In genomic region chr4:136052534-136053246, GRCm38 (mm10) we compare ENCODE assay signal across 8 mouse cellular contexts. TPM values are rescaled to one million over a fixed set of nuclear protein-coding genes. Genes with fewer than 3 reads are reported as not detected.
DNase-seq lines count a peak whose midpoint lies in the region; ATAC-seq and TF ChIP-seq lines count a peak whose summit lies in the region.

No protein-coding gene starts in this region.

- peak; percentile 77 for ATAC-seq in kidney, embryonic 14.5 days (ENCODE audit: low FRiP score, low TSS enrichment)
- ATAC-seq in embryonic facial prominence, embryonic 11.5 days (replicated peaks; ENCODE audit: insufficient number of reproducible peaks, low FRiP score, low TSS enrichment, low read depth), result peak; percentile 76
- peak; percentile 93 for ATAC-seq in hindbrain, embryonic 13.5 days (ENCODE audit: low FRiP score)
- ATAC-seq in megakaryocyte-erythroid progenitor cell, adult 5-6 weeks (replicated peaks; ENCODE audit: low FRiP score, low TSS enrichment, poor library complexity, severe bottlenecking), result peak; percentile 38

- intact Hi-C loops in left cerebral cortex, postnatal 25 days (cut with DNase I), result loop anchor here (2.0 kb wide), 1 partner anchor 32 kb away; the partner anchor contains the start of gene Eloa

- no peak for TF ChIP-seq CTCF in E14TG2a.4 (conservative IDR thresholded peaks at IDR 0.05; ENCODE audit: low read length)

- peak overlapping the region; percentile 99 for H3K9ac ChIP-seq in kidney, embryonic 14.5 days (ENCODE audit: low read depth, low read length)
- H3K9ac ChIP-seq in embryonic facial prominence, embryonic 11.5 days (replicated peaks; ENCODE audit: low read length), result peak overlapping the region; percentile 99
- H3K9ac ChIP-seq in hindbrain, embryonic 13.5 days, result peak overlapping the region; percentile 90

- no peaks in the 10 kb centered on the region for H3K27me3 ChIP-seq in kidney, embryonic 14.5 days (ENCODE audit: control insufficient read depth, insufficient read depth, low read length)
- H3K27me3 ChIP-seq in E14TG2a.4 (ENCODE audit: insufficient read depth, low read length), result peaks cover 13% of the 10 kb centered on the region; the same call in 1 of the 2 replicates
- H3K27me3 ChIP-seq in embryonic facial prominence, embryonic 11.5 days (ENCODE audit: control insufficient read depth, insufficient read depth, low read length), result no peaks in the 10 kb centered on the region
- no peaks in the 10 kb centered on the region for H3K27me3 ChIP-seq in hindbrain, embryonic 13.5 days

- peaks cover 19% of the 10 kb centered on the region; the same call in 1 of the 2 replicates for H3K4me1 ChIP-seq in kidney, embryonic 14.5 days (ENCODE audit: control insufficient read depth, insufficient read depth, low read length)
- H3K4me1 ChIP-seq in E14TG2a.4 (replicated peaks; ENCODE audit: low read depth, low read length), result peaks cover 47% of the 10 kb centered on the region
- H3K4me1 ChIP-seq in embryonic facial prominence, embryonic 11.5 days (ENCODE audit: control insufficient read depth, insufficient read depth, low read length), result peaks cover 6% of the 10 kb centered on the region
- H3K4me1 ChIP-seq in hindbrain, embryonic 13.5 days (replicated peaks), result peaks cover 20% of the 10 kb centered on the region

- DNase-seq in kidney, adult 11 months, result no peak
- DNase-seq in embryonic facial prominence, embryonic 11.5 days (ENCODE audit: low spot score), result peak; percentile 64
- DNase-seq in yolk sac, embryonic 10.5 days (ENCODE audit: low spot score), result peak; percentile 33
- no peak for DNase-seq in left cerebral cortex, postnatal 25 days (ENCODE audit: low spot score in 2 of 2)

- peaks cover 44% of the 10 kb centered on the region for H3K36me3 ChIP-seq in kidney, embryonic 14.5 days (ENCODE audit: control insufficient read depth, insufficient read depth, low read length)
- peaks cover 49% of the 10 kb centered on the region for H3K36me3 ChIP-seq in E14TG2a.4 (ENCODE audit: insufficient read depth, low read length)
- peaks cover 14% of the 10 kb centered on the region for H3K36me3 ChIP-seq in embryonic facial prominence, embryonic 11.5 days (replicated peaks; ENCODE audit: control insufficient read depth, insufficient read depth, low read depth, low read length)
- H3K36me3 ChIP-seq in hindbrain, embryonic 13.5 days, result peaks cover 42% of the 10 kb centered on the region

- peak overlapping the region; percentile 87 for H3K4me2 ChIP-seq in kidney, embryonic 14.5 days (replicated peaks; ENCODE audit: low read depth, low read length)
- peak overlapping the region; percentile 87 for H3K4me2 ChIP-seq in embryonic facial prominence, embryonic 11.5 days (ENCODE audit: low read depth, low read length)
- H3K4me2 ChIP-seq in hindbrain, embryonic 13.5 days, result peak overlapping the region; percentile 99

- WGBS in kidney, embryonic 14.5 days, result under 1% methylated on average over 50 of the region's 50 CpGs
- under 1% methylated on average over 50 of the region's 50 CpGs for WGBS in embryonic facial prominence, embryonic 11.5 days
- under 1% methylated on average over 50 of the region's 50 CpGs for WGBS in hindbrain, embryonic 13.5 days

- peak overlapping the region; percentile 91 for H3K27ac ChIP-seq in kidney, embryonic 14.5 days (ENCODE audit: low read depth, low read length)
- H3K27ac ChIP-seq in embryonic facial prominence, embryonic 11.5 days (replicated peaks; ENCODE audit: low read depth, low read length), result peak overlapping the region; percentile 88
- peak overlapping the region; percentile 95 for H3K27ac ChIP-seq in hindbrain, embryonic 13.5 days

- H3K4me3 ChIP-seq in kidney, embryonic 14.5 days (ENCODE audit: low read length), result peak overlapping the region; percentile 97
- peak overlapping the region; percentile 98 for H3K4me3 ChIP-seq in E14TG2a.4 (replicated peaks; ENCODE audit: low read length)
- peak overlapping the region; percentile 100 for H3K4me3 ChIP-seq in embryonic facial prominence, embryonic 11.5 days (ENCODE audit: low read depth, low read length)
- peak overlapping the region; percentile 63 for H3K4me3 ChIP-seq in hindbrain, embryonic 13.5 days

- H3K9me3 ChIP-seq in kidney, embryonic 14.5 days (ENCODE audit: control insufficient read depth, low read length), result no peaks in the 10 kb centered on the region
- H3K9me3 ChIP-seq in E14TG2a.4 (ENCODE audit: low read length), result no peaks in the 10 kb centered on the region
- no peaks in the 10 kb centered on the region for H3K9me3 ChIP-seq in embryonic facial prominence, embryonic 11.5 days (replicated peaks; ENCODE audit: control insufficient read depth, low read length)
- H3K9me3 ChIP-seq in hindbrain, embryonic 13.5 days, result no peaks in the 10 kb centered on the region

RNA-seq across cellular contexts. Expression of gene Rpl11, which starts 0.5 kb away (rescaled TPM):
- polyA plus RNA-seq in kidney, embryonic 14.5 days (2014; fragmentation: Nextera tagmentation; extraction: Ambion mirVana), result 527 and 692 TPM in 2 replicates
- polyA plus RNA-seq in embryonic facial prominence, embryonic 11.5 days (2014; fragmentation: Nextera tagmentation; extraction: Ambion mirVana), result 410 and 431 TPM in 2 replicates
- polyA plus RNA-seq in hindbrain, embryonic 13.5 days (2015; fragmentation: Nextera tagmentation; extraction: Ambion mirVana), result 329 and 334 TPM in 2 replicates
- total RNA-seq in megakaryocyte-erythroid progenitor cell, adult 5-6 weeks (2014; fragmentation: Nextera tagmentation), result 1,812 and 1,837 TPM in 2 replicates
- total RNA-seq in megakaryocyte-erythroid progenitor cell, adult 5-6 weeks (2017), result 1,215 and 1,345 TPM in 2 replicates
- total RNA-seq in left cerebral cortex, postnatal 25 days (2021), result 100 to 1,000 TPM; 233 to 241 TPM

RNA-seq across cellular contexts. Expression of gene Eloa, which starts 31.1 kb away (rescaled TPM):
- 31.5 and 43.7 TPM in 2 replicates for polyA plus RNA-seq in kidney, embryonic 14.5 days (2014; fragmentation: Nextera tagmentation; extraction: Ambion mirVana)
- 49.9 and 51.0 TPM in 2 replicates for polyA plus RNA-seq in embryonic facial prominence, embryonic 11.5 days (2014; fragmentation: Nextera tagmentation; extraction: Ambion mirVana)
- polyA plus RNA-seq in hindbrain, embryonic 13.5 days (2015; fragmentation: Nextera tagmentation; extraction: Ambion mirVana), result 27.7 and 28.6 TPM in 2 replicates
- total RNA-seq in megakaryocyte-erythroid progenitor cell, adult 5-6 weeks (2014; fragmentation: Nextera tagmentation), result 41.0 and 41.3 TPM in 2 replicates
- 48.9 and 51.8 TPM in 2 replicates for total RNA-seq in megakaryocyte-erythroid progenitor cell, adult 5-6 weeks (2017)
- total RNA-seq in left cerebral cortex, postnatal 25 days (2021), result 10 to 100 TPM; 27.3 to 28.8 TPM

Comparison
In these comparisons a context has a peak if more than half of its experiments do, and no peak if none do; other contexts are left out.
1. ATAC-seq: peak in every context shown above with its lines; median percentile 93 in hindbrain, embryonic 13.5 days; 77 in kidney, embryonic 14.5 days; 76 in embryonic facial prominence, embryonic 11.5 days; 38 in megakaryocyte-erythroid progenitor cell, adult 5-6 weeks.
2. DNase-seq: peak in embryonic facial prominence, embryonic 11.5 days (single experiment) and yolk sac, embryonic 10.5 days (single experiment); none in kidney, adult 11 months (single experiment) and left cerebral cortex, postnatal 25 days (0 of 2).
3. Peak in every context shown above with its lines, with median percentiles within 50 percentile points of each other: H3K27ac ChIP-seq, H3K4me2 ChIP-seq, H3K4me3 ChIP-seq and H3K9ac ChIP-seq.